ENCODE assay signal across 8 mouse cellular contexts in genomic region chr17:65613142-65613462, GRCm38 (mm10). TPM values are rescaled to one million over a fixed set of nuclear protein-coding genes. Genes with fewer than 3 reads are reported as not detected.
DNase-seq lines count a peak whose midpoint lies in the region; ATAC-seq and TF ChIP-seq lines count a peak whose summit lies in the region.

No protein-coding gene starts in this region.

- ATAC-seq in frontal cortex, adult (ENCODE audit: low TSS enrichment): peak; percentile 32
- ATAC-seq in liver, embryonic 13.5 days (ENCODE audit: low read depth): peak; percentile 69

- H3K36me3 ChIP-seq in thymus, adult 2 months (ENCODE audit: control insufficient read depth, insufficient read depth, low read length): no peaks in the 10 kb centered on the region
- H3K36me3 ChIP-seq in liver, embryonic 13.5 days: peaks cover 6% of the 10 kb centered on the region

- H3K4me3 ChIP-seq in thymus, adult 2 months (ENCODE audit: control insufficient read depth, insufficient read depth, low read length): peak overlapping the region; percentile 75
- H3K4me3 ChIP-seq in liver, embryonic 13.5 days (replicated peaks): peak overlapping the region; percentile 98

- H3K9ac ChIP-seq in liver, embryonic 13.5 days: peak overlapping the region; percentile 99

- no peaks in the 10 kb centered on the region for H3K4me1 ChIP-seq in thymus, adult 2 months (replicated peaks; ENCODE audit: control insufficient read depth, insufficient read depth, low read length)
- H3K4me1 ChIP-seq in liver, embryonic 13.5 days (replicated peaks): peaks cover 46% of the 10 kb centered on the region

- peak overlapping the region; percentile 71 for H3K27ac ChIP-seq in thymus, adult 2 months (ENCODE audit: control insufficient read depth, insufficient read depth, low read length)
- H3K27ac ChIP-seq in liver, embryonic 13.5 days: peak overlapping the region; percentile 96

- H3K4me2 ChIP-seq in liver, embryonic 13.5 days: peak overlapping the region; percentile 83

- TF ChIP-seq POLR2A in thymus, adult 2 months (IDR thresholded peaks at IDR 0.05; ENCODE audit: control insufficient read depth, extremely low read depth, insufficient read depth, low read length, poor library complexity): no peak

- WGBS in thymus, adult 2 months: under 1% methylated on average over 42 of the region's 42 CpGs
- WGBS in liver, embryonic 13.5 days (ENCODE audit: insufficient replicate concordance): 0% methylated on average over 29 of the region's 42 CpGs

- H3K9me3 ChIP-seq in liver, embryonic 13.5 days (replicated peaks): no peaks in the 10 kb centered on the region

- DNase-seq in frontal cortex, postnatal 10 days (ENCODE audit: low spot score in 2 of 2): no peak
- no peak for DNase-seq in thymus, adult 2 months
- no peak for DNase-seq in thymus, postnatal 10 days (ENCODE audit: low spot score in 2 of 2)
- DNase-seq in liver, embryonic 13.5 days: no peak
- no peak for DNase-seq in right cerebral cortex, postnatal 4 days
- no peak for DNase-seq in layer of hippocampus, postnatal 36 days
- DNase-seq in cerebellum, postnatal 14 days: no peak

- H3K27me3 ChIP-seq in thymus, adult 2 months (ENCODE audit: control insufficient read depth, insufficient read depth, low read length): no peaks in the 10 kb centered on the region
- 0 out of 2 replicates have a peak, but pooled peaks cover 3% of the 10 kb centered on the region for H3K27me3 ChIP-seq in liver, embryonic 13.5 days

- no peak for TF ChIP-seq CTCF in thymus, adult 2 months (IDR thresholded peaks at IDR 0.05; ENCODE audit: borderline replicate concordance, control insufficient read depth, extremely low read depth, insufficient read depth, low read length, poor library complexity)

RNA-seq across cellular contexts. Expression of gene Vapa, which starts 0.3 kb away (rescaled TPM):
- polyA plus RNA-seq in thymus, adult 2 months (2012; rRNA removed): 32.9 and 58.0 TPM in 2 replicates
- 76.8 and 91.4 TPM in 2 replicates for polyA plus RNA-seq in liver, embryonic 13.5 days (2015; fragmentation: Nextera tagmentation; extraction: Ambion mirVana)
- 100 to 1,000 TPM; 128 to 144 TPM for total RNA-seq in layer of hippocampus, postnatal 36 days (2021)

RNA-seq across cellular contexts. Expression of gene Txndc2, which starts 28.9 kb away (rescaled TPM):
- polyA plus RNA-seq in thymus, adult 2 months (2012; rRNA removed): not detected in 2 replicates
- not detected in 2 replicates for polyA plus RNA-seq in liver, embryonic 13.5 days (2015; fragmentation: Nextera tagmentation; extraction: Ambion mirVana)
- total RNA-seq in layer of hippocampus, postnatal 36 days (2021): not detected
